Mouse (Mus musculus): ENCODE measurements around the gene Gsx1.

Gsx1 gene

DNA sequence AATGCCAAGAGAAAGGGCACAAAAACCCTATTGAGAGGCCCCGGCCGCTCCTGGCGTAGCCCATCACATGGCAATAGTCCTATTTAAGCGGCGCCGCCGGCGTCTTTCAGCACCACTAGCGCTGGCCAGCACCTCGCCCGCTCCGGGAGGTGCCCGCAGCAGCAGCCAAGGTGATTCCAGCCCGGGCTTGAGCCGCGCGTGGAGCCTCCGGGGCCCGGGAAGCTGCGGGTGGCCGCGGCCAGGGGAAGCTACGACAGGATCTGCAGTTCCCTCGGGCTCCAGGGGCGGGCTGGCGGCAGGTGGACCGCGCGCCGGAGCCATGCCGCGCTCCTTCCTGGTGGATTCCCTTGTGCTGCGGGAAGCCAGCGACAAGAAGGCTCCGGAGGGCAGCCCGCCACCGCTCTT lies at the start of gene Gsx1:
Gsx1 (plus strand) TSS at position 126 of the 405 bp plus-strand sequence.
- no peak for DNase-seq (ENCODE audit: extremely low read depth, low read depth, low spot score)

DNA sequence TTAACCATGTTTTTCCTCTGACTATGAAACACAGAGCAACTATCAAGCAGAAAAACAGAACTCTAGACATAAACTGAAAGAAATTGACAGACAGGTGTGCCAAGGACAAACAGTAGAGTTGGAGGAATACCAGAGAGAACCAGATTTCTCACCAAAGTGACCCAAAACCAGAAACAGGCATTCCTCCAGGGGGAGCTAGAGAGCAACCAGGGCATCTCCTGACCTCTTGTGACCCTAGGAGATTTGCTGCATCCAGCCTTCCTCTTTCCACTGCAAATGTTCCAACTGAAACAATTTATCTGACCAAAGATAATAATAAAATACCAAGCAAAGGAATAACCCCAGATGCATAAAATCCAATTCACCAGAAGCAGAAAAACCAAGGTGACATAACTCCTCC lies 41.2 kb upstream of the Gsx1 start:
- DNase-seq (ENCODE audit: extremely low read depth, low read depth, low spot score) = no peak

DNA sequence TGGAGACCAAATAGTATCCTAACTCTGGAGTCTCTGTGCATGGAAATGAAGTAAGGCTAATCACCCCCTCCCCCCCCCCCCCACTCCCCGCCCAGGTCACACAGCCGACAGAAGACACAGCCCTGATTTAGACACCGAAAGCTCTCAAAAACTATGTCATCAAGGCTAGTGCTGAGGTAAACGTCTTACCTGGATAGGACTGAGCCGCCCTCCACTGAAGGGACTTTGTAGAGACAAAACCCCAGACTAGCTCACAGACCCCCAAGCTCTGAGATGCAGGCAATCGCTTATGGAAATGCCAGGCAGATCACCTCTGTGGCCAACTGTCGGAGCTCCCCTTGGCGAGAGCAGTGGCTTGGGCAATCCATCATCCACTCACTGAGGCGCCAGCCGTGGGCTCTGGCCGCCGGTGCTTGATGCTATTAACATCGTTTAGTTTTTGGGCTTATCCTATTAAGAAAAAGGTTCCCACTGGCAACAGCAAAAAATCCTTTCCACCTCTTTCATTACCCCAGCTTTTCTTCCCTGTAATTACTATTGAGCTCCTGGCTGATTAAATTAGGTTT lies 33.6 kb upstream of the Gsx1 start:
- DNase-seq (ENCODE audit: extremely low read depth, low read depth, low spot score) = no peak

DNA sequence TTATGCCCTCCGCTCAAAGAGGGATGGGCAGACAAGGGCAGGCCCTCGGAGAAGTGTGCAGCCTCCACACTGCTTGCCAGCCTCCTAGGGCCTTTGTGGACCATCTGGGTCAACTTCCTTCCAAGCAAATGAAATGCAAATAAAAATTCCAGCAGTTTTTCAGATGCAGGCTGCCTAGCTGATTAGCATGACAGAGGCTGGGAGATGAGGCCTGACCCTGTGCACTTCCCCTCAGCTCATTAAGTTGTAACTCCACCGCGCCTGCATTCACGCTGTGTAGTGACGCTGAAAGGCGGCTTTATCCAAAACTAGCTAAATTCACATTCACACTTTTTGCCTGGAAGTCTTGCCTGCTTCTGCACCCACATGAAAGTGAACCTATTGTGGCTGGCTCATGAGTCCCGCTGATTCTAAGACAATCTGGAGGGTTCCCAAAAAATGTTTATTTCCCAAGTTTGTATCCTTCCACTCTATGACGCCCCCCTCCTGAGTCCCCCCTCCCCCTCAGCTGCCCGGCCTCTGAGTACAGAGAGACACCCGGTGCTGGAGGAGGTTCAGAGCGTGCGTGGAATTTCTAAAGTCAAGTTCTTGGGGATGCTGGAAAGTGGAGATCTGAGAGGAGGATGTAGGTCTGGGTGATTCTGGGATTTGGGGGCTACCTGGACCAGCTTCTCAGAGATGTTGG lies 32.9 kb upstream of the Gsx1 start:
- no peak for DNase-seq (ENCODE audit: extremely low read depth, low read depth, low spot score)

DNA sequence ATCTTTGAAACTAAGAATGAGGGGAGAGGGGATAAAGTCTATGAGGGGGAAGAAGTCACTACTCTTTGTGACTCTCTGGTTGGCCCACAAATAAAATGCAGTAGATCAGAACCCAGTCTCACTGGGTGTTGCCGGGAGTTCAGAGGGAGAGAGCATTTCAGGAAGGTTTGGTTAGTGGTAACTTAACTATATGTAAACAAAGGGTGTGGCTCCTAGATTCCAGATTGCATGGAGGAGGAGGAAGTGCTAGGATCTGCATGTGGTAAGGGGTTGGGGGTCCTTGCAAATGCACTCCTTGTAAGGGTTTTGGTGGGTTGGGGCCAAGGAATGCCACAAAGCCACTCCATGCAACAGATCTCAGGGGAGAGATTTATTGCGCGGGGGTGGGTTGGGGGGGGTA lies 32.1 kb upstream of the Gsx1 start:
- no peak for DNase-seq (ENCODE audit: extremely low read depth, low read depth, low spot score)

DNA sequence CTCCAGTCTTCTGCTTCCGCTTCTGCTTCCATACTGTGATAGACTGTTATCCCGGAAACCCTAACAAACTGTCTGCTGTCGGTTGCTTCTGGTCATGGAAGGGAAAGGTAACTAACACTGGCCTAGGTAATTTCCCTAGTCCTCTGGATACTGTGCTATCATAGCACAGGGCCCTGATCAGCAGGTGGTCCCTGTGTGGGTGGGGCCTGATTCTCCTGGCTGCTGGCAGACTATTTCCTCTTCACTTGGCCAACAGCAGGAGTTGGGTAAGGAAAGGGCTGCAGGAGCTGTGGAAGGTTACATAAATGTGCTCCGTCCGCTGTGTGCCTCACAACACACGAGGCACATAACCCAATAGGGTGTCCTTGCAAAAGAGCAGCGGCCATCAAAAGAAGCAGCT lies 31.1 kb upstream of the Gsx1 start:
- DNase-seq (ENCODE audit: extremely low read depth, low read depth, low spot score) = no peak

DNA sequence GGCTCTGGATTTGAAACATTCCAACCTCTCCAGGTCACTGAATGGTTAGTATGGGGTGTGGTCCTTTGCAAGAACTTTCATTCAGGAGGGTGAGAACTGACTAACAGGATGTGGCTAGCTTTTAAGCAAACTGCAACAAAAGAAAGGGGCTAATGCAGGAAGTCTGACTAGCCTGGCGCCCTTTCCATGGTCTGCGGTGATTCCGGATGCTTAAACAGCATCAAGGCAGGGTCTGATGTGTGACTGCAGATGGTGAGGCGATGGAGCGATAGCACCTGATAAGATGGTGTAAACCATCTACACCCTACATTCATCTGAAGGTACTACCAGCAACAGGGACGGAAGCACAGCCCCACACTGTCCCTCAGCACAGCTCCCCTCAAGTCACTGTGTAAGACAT lies 29.2 kb upstream of the Gsx1 start:
- no peak for DNase-seq (ENCODE audit: extremely low read depth, low read depth, low spot score)

DNA sequence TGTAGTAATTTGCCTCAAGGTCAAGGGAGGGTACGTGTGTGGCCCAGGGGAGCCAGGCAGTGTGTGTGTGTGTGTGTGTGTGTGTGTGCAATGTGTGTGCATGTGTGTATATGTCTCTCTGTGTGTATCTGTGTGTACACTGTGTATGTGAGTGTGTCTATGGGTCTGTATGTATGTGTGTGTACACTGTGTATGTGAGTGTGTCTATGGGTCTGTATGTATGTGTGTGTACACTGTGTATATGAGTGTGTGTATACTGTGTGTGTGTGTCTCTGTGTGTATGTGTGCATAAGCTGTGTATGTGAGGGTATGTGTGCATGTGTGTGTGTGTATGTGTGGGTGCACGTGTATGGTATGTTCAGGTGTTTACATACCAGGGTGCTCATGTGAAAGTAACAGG lies 28.7 kb upstream of the Gsx1 start:
- DNase-seq (ENCODE audit: extremely low read depth, low read depth, low spot score) = no peak

DNA sequence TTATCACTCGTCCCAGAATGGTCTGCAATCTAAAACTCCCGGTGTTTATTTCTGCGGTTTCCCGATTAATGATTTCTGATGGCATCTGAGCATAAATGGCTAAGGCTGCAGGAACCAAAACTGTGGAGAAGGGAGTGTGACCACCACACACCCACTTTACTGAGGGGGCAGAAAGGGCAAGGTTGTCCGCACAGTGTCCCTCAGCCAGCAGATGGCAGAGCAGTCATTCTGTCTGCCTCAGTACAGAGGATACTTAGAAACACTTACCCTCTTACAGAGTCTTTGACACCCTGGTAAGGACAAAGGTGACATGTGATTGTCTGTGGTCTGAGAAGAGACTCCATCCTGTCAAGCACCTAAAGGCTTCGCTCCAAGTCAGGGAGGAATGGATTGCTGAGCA lies 23.4 kb upstream of the Gsx1 start:
- no peak for DNase-seq (ENCODE audit: extremely low read depth, low read depth, low spot score)

DNA sequence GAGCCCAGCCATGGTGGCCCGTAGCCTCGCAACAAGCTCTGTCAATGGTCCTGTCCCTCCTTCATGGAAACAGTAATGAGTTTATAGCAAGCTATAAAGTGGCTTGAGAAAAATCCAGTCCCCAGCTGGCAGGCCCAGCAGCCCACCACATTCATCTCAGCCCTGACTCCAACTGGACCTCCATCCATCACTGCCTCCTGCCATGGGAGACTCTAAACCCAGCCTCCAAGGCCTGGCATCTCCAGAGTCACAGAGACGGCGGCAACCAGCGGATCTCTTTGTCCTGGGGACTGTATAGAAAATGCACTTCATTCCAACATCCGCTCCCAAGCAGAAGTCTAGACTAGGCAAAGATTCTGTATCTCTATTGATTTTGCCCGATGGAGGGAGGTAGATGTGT lies 18.4 kb upstream of the Gsx1 start:
- no peak for DNase-seq (ENCODE audit: extremely low read depth, low read depth, low spot score)

DNA sequence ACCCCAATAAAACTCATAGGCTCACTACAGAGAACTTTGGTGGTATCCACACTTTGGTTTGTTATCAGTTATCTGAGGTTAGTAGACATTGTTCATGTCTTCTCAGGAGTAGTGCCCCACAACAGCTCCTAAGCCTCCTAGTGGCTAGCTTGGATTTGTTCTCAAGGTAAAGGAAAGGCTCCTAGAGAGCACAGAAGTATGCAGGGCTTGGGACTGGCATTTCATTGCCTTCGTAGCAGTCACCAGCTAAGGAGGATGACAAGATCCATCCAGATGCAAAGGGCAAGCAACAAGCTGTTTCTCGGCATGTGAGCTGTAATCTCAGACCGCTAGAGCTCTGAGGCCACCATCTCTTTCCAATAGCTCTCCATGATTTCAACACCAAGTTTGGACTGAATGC lies 14.4 kb upstream of the Gsx1 start:
- no peak for DNase-seq (ENCODE audit: extremely low read depth, low read depth, low spot score)

DNA sequence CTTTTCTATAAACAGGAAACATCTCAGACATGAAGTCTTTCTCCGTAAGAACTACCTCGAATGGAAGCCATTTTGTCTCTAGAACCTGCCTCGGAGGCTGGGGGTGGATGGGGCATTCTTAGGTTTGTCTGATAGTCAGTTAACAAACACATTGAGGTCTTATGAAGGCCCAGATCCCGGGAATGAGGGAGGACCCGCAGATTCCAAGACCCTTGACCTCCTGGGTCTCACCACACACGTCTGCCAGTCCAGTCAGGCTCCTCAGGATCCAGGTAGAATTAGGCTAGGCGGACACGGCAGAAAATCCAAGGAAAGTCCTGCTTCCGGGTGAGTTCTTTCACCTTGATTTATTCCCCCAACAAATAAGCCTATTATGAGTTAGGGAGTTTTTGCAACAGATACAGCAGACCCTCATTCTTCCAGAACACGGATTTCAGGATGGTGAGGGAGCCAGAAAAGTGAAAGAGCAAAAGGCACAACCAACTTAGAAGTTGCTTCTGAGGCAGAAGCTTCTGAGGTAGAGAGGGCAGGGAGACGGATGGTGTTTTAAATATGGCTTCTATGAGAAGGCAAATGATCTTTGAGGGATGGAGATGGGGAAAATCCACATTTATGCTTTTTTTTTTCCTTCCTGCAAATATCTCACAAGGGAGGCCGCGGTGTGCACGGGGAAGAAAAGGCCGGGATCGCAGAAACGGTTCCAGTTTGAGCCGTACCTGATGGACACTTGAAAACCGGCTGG lies 3.2 kb upstream of the Gsx1 start:
- no peak for DNase-seq (ENCODE audit: extremely low read depth, low read depth, low spot score)

DNA sequence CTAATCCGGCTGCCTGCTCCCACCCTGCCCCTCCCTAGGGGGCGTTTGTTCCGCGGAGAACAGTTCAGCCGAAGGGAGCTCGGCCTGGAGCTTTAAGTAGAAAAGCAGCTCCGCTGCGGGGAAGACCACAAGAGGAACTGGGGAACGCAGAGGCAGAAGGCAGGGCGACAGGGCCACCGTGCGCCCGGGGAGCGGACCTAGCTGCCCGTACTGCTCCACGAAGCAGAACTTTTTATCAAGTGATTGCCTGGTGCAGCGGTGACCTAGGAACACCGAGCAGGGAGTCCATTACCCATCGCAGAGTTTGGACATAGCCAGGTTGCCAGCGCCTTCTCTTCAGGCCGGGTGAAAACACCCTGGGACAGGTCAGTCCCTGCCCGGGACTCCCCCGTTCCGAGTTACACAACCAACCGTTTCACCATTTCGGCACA lies 2.5 kb upstream of the Gsx1 start:
- DNase-seq (ENCODE audit: extremely low read depth, low read depth, low spot score) = no peak

DNA sequence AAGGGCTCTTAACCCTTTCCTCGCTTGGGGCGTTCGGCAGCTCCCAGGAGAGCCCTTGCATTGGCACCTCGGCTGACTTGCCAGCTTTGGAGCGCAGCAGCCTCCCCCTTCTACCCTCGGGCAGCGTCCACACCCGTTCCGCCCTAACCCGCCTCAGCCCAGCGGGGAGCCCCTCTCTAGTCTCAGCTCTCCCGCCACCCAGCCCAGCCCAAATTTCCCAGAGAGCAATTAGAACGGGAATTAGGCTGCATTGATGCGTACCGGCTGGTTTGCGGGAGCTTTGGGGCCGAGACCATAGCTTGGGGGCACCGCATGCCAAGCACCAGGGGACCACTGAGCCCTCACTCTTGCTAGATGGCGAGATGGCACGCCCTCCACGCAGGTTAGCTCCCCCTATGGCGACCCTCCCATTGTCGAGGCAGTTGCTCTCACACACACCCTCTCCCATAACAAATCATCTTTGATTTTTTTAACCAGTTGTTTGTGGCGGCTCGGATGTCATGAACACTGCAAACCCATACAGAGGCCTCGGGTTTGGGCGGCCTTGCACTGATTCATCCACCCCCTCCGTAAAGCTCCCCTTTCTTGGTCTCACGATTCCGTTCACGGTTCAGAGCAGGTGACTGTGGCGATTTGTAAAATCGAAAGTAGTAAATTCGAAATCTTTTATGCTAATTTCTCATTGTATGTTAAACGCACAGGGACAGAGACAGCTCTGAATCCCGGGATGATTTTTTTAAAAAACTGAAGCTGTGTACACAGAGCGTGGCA lies 1.5 kb upstream of the Gsx1 start:
- no peak for DNase-seq (ENCODE audit: extremely low read depth, low read depth, low spot score)

DNA sequence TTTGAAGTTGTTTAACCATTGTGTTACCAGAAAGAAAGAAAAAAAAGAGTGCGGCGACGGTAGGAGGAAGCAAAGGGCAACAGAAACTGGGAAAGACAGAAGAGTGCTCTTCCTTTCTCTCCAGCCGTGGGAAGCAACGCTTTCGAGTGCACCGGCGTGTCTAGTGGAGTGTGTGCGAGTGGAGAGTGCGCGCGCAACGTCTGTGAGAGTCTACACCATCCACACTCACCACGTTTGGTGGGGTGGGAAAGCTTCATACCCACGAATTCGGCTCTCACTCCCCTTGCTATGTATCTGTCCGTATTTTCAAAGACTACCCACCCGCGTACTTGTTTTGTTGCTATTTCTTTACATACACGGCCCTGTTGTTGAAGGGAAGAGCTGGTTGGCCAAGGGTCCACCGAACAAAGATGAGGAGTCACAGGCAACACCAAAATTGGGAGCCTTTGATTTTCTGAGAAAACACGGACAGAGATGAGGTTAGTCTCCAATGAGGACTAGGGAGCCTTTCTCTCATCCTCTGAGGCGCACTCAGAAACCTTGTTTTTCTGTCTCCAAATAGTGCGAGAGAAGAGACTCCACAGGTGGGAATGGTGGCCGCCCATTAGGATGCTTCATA lies 835 bp upstream of the Gsx1 start:
- DNase-seq (ENCODE audit: extremely low read depth, low read depth, low spot score) = no peak

DNA sequence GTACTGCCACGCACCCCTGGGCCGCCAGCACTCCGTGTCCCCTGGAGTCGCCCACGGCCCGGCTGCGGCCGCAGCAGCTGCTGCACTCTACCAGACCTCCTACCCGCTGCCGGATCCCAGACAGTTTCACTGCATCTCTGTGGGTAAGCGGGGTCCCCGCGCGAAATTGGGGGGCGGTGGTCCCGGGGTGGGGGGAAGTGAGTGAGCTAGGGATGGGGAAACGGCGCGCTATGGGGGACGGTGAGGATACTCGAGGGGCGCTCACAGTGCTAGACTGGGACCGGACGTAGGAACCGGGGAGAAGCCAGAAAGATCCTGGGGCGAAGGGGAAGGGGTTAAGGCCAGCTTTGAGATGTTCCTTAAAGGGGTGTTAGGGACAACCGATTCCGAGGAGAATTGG lies 660 bp downstream of the Gsx1 start:
- no peak for DNase-seq (ENCODE audit: extremely low read depth, low read depth, low spot score)

DNA sequence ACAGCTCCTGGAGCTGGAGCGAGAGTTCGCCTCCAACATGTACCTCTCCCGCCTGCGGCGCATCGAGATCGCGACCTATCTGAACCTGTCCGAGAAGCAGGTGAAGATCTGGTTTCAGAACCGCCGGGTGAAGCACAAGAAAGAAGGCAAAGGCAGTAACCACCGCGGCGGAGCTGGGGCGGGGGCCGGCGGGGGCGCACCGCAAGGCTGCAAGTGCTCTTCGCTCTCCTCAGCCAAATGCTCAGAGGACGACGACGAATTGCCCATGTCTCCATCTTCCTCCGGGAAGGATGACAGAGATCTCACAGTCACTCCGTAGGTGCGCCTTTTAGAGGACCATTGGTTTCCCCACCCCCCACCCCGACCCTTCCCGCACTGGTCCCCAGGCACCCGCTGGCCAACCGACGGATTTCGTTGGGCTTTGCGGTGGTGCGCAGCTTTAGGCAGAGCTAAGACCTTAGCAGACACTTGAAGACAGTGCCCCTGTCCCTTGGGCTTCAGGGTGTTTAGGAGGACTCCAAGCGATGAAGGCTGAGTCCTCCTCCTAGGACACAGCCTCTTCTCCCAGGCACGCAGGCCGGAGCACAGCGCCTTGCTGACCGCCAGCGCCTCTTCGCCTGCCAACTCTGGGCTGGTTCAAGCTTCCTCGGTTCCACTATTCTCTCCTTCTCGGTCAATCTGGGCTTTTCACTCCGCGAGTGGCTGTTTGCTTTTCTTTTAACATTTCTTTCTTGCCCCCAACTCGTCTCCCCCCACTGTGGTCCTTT lies 1.5 kb downstream of the Gsx1 start:
- no peak for DNase-seq (ENCODE audit: extremely low read depth, low read depth, low spot score)

DNA sequence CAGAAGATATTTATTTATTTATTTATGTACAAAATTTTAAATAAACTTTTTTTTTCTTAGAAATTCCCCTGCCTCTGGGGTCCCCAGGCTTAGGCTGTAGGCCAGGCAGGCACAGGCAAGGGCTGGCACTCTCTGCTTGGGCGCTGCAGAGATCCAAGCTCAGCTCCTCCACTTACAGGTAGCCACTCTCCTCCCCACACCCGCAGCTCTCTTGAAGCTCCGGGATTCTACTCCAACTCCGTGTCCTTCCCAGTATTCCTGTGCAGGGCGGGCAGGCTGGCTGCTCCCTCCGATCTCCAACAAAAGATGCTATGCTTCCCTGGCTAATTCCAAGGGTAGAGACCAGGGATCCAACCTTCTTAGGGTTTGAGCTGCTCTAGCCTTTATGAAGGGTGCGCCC lies 2.4 kb downstream of the Gsx1 start:
- no peak for DNase-seq (ENCODE audit: extremely low read depth, low read depth, low spot score)

DNA sequence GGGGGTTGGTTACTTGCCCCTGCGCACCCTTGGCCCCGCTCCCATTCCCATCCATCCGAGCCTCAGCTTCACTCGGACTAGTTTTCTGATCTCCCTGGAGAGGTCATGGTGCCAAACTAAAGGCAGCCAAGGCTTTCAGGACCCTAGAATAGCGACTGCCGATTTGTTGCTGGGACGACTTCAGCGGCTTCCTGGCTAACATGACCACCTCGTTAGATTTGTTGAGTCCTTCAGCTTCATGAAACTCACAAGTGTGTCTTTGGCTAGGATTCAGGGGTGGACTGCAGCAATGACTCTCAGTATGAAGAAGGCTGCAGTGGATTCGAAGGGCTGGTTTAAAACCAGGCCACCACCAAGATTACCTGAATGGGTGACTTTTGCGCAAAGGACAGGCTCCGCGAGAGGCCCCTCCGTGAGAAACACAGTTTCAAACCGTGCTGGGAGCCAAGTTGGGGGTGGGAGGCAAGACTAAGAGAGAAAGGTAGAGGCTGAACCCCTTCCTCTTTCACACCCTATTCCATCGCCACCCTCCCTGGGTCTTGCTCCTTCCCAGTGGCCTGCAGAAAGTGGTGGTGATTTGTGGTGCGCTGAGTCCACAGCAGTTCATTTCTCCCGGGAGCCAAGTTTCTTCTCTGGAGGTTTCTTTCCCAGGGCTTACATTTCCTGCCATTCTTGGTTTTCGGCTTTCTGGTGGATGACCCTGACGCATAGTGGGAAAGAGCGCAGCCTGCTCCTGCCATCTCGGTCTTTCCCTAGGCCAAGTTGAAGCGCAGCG lies 3.5 kb downstream of the Gsx1 start:
- DNase-seq (ENCODE audit: extremely low read depth, low read depth, low spot score) = no peak

DNA sequence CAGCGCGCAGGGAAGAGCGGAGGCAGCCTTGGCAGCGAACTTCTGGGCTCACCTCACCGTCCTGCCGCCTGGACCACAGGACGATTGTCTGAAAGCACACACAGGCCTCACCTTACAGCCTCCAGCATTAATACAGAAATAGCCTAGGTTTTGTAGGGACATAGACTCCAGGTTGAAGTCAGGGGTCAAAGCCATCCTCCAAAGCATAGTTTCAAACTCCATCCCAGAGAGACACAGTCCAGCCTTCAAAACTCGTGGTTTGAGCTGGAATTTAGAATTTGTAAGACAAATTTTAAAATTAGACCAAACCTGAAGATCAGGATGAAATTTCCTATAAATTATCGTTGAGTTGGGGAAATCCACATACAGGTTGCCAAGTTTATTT lies 4.1 kb downstream of the Gsx1 start:
- no peak for DNase-seq (ENCODE audit: extremely low read depth, low read depth, low spot score)
